Mouse (Mus musculus): ENCODE results near the gene Gramd1b. TPM values are rescaled to one million over a fixed set of nuclear protein-coding genes. Genes with fewer than 3 reads are reported as not detected.

The Gramd1b gene
- polyA plus RNA-seq, 1 experiment from 2014 or later: 2.3 TPM

GRCm38 (mm10) chr9:40249106-40249505 is 282.1 kb downstream of the Gramd1b start:
- Histone ChIP-seq H3K36me3 (no peaks in the 10 kb centered on the region), H3K9me3 (replicated peaks) (peaks cover 5% of the 10 kb centered on the region; the same call in 1 of the 2 replicates), H3K27ac (replicated peaks) (no peak overlapping the region), H3K27me3 (ENCODE audit: low read depth, poor library complexity, severe bottlenecking) (no peaks in the 10 kb centered on the region), H3K4me3 (no peak overlapping the region), H3K4me1 (no peaks in the 10 kb centered on the region)
- WGBS: 70% methylated on average over 1 of the region's 1 CpGs
- DNase-seq (ENCODE audit: low spot score): no peak

GRCm38 (mm10) chr9:40246702-40247101 is 284.5 kb downstream of the Gramd1b start:
- WGBS: 84% methylated on average over 6 of the region's 6 CpGs
- DNase-seq (ENCODE audit: low spot score): no peak
- Histone ChIP-seq H3K27me3 (ENCODE audit: low read depth, poor library complexity, severe bottlenecking) (no peaks in the 10 kb centered on the region), H3K4me1 (peaks cover 8% of the 10 kb centered on the region), H3K4me3 (no peak overlapping the region), H3K36me3 (no peaks in the 10 kb centered on the region), H3K9me3 (replicated peaks) (peaks cover 5% of the 10 kb centered on the region; the same call in 1 of the 2 replicates), H3K27ac (replicated peaks) (no peak overlapping the region)

GRCm38 (mm10) chr9:40245974-40246665 is 285.1 kb downstream of the Gramd1b start:
- Histone ChIP-seq H3K4me3 (no peak overlapping the region), H3K9me3 (replicated peaks) (peaks cover 5% of the 10 kb centered on the region; the same call in 1 of the 2 replicates), H3K27ac (replicated peaks) (no peak overlapping the region), H3K36me3 (no peaks in the 10 kb centered on the region), H3K27me3 (ENCODE audit: low read depth, poor library complexity, severe bottlenecking) (0 out of 2 replicates have a peak, but pooled peaks cover 2% of the 10 kb centered on the region), H3K4me1 (peaks cover 14% of the 10 kb centered on the region)
- DNase-seq (ENCODE audit: low spot score): no peak
- WGBS: 87% methylated on average over 7 of the region's 7 CpGs

- Histone ChIP-seq H3K27ac (replicated peaks) (no peak overlapping the region), H3K4me1 (peaks cover 21% of the 10 kb centered on the region), H3K36me3 (no peaks in the 10 kb centered on the region), H3K4me3 (no peak overlapping the region), H3K27me3 (ENCODE audit: low read depth, poor library complexity, severe bottlenecking) (peaks cover 7% of the 10 kb centered on the region), H3K9me3 (replicated peaks) (peaks cover 5% of the 10 kb centered on the region; the same call in 1 of the 2 replicates)
- 86% methylated on average over 9 of the region's 9 CpGs for WGBS
- no peak for DNase-seq (ENCODE audit: low spot score)
These were observed 285.7 kb downstream of the Gramd1b start for GRCm38 (mm10) chr9:40245466-40245865.

Other genes starting within 250 kb of the Gramd1b start
- not detected in 2 replicates for gene Gm21915, start 139.2 kb upstream of the Gramd1b start, polyA plus RNA-seq (2016; fragmentation: Nextera tagmentation; extraction: Ambion mirVana)
- gene Clmp, start 154.6 kb upstream of the Gramd1b start, polyA plus RNA-seq (2016; fragmentation: Nextera tagmentation; extraction: Ambion mirVana): 14.7 and 21.0 TPM in 2 replicates